Mouse (Mus musculus) lung, embryonic 16.5 days (tissue): ENCODE results near the gene Calcoco1. TPM values are rescaled to one million over a fixed set of nuclear protein-coding genes. Genes with fewer than 3 reads are reported as not detected.

Source experiments
- ATAC-seq: fragments of 200-750 bp; cut with Nextera tagmentation; 2 replicates; pipeline ENCODE4 v1.8.0; 2017; ENCODE audit warnings: low read depth, mild to moderate bottlenecking, moderate library complexity
- H3K27ac ChIP-seq: fragments of 300-500 bp; sonication (generic); 2 replicates; pipeline ENCODE4 v1.5.1; 2014; ENCODE audit warnings: mild to moderate bottlenecking, control low read depth, low read length
- H3K27me3 ChIP-seq: fragments of 300-500 bp; sonication (generic); 2 replicates; pipeline ENCODE4 v1.6.1; 2014; ENCODE audit warnings: low read depth, low read length, mixed read lengths; ENCODE audit not compliant: control insufficient read depth, insufficient read depth
- H3K36me3 ChIP-seq: fragments of 300-500 bp; sonication (generic); 2 replicates; pipeline ENCODE4 v1.6.1; 2014; ENCODE audit warnings: low read length; ENCODE audit not compliant: control insufficient read depth, insufficient read depth
- H3K4me1 ChIP-seq: fragments of 300-500 bp; sonication (generic); replicated peaks from 2 replicates; pipeline ENCODE4 v1.6.1; 2014; ENCODE audit warnings: low read length, mixed read lengths; ENCODE audit not compliant: control insufficient read depth, insufficient read depth
- H3K4me2 ChIP-seq: fragments of 300-500 bp; sonication (generic); 2 replicates; pipeline ENCODE4 v1.6.1; 2014; ENCODE audit warnings: low read depth, low read length, control low read depth
- H3K4me3 ChIP-seq: fragments of 300-500 bp; sonication (generic); 2 replicates; pipeline ENCODE4 v1.5.1; 2014; ENCODE audit warnings: mild to moderate bottlenecking, low read length, control low read depth
- H3K9ac ChIP-seq: fragments of 300-500 bp; sonication (generic); 2 replicates; pipeline ENCODE4 v1.6.1; 2014; ENCODE audit warnings: low read length, control low read depth
- H3K9me3 ChIP-seq: fragments of 300-500 bp; sonication (generic); 2 replicates; pipeline ENCODE4 v1.6.1; 2016; ENCODE audit warnings: low read length; ENCODE audit not compliant: control insufficient read depth
- WGBS: fragments of 180-500 bp; shearing (Covaris S2); extraction: QIAGEN DNeasy Blood & Tissue Kit; methylation state at CpG from one replicate; pipeline ENCODE4 v1.1.7; 2014; 5-methylcytosine and 5-hydroxymethylcytosine counted together
- polyA plus RNA-seq: library from polyadenylated mRNA; unstranded; fragments of >200 nt; fragmentation: Nextera tagmentation; extraction: Ambion mirVana; gene quantifications from 2 replicates; pipeline ENCODE4 v1.2.1, GENCODE M21; 2015

Calcoco1 gene
- polyA plus RNA-seq, 1 experiment from 2014 or later = 61.7 TPM

GRCm38 (mm10) chr15:102692321-102692804 is 29.6 kb downstream of the Calcoco1 start:
- peak overlapping the region; percentile 57 for H3K9ac ChIP-seq
- no peaks in the 10 kb centered on the region for H3K36me3 ChIP-seq
- ATAC-seq = peak; percentile 40; the same call in 1 of the 2 replicates
- peaks cover 17% of the 10 kb centered on the region for H3K4me1 ChIP-seq
- H3K27me3 ChIP-seq = peaks cover 62% of the 10 kb centered on the region
- 3% methylated on average over 26 of the region's 26 CpGs for WGBS
- peak overlapping the region; percentile 66 for H3K4me3 ChIP-seq
- no peak overlapping the region for H3K27ac ChIP-seq
- H3K9me3 ChIP-seq = no peaks in the 10 kb centered on the region
- peak overlapping the region; percentile 93 for H3K4me2 ChIP-seq

GRCm38 (mm10) chr15:102685791-102686190 is 36.2 kb downstream of the Calcoco1 start:
- WGBS = 23% methylated on average over 4 of the region's 4 CpGs
- H3K9me3 ChIP-seq = no peaks in the 10 kb centered on the region
- H3K27ac ChIP-seq = no peak overlapping the region
- H3K4me1 ChIP-seq = no peaks in the 10 kb centered on the region
- no peak for ATAC-seq
- no peaks in the 10 kb centered on the region for H3K36me3 ChIP-seq
- H3K9ac ChIP-seq = no peak overlapping the region
- no peak overlapping the region for H3K4me2 ChIP-seq
- H3K4me3 ChIP-seq = no peak overlapping the region
- peaks cover 12% of the 10 kb centered on the region for H3K27me3 ChIP-seq

- ATAC-seq = no peak
- WGBS = 17% methylated on average over 1 of the region's 1 CpGs
Measured at GRCm38 (mm10) chr15:102683670-102684069, 38.3 kb downstream of the Calcoco1 start.

GRCm38 (mm10) chr15:102676345-102676744 is 45.6 kb downstream of the Calcoco1 start:
- WGBS = 92% methylated on average over 2 of the region's 2 CpGs
- ATAC-seq = no peak

More at GRCm38 (mm10) chr15:102683670-102684069, 38.3 kb downstream of the Calcoco1 start:
- no peaks in the 10 kb centered on the region for H3K4me1 ChIP-seq
- no peaks in the 10 kb centered on the region for H3K36me3 ChIP-seq
- H3K4me2 ChIP-seq = no peak overlapping the region
- H3K9me3 ChIP-seq = no peaks in the 10 kb centered on the region
- H3K27me3 ChIP-seq = peaks cover 4% of the 10 kb centered on the region; the same call in 1 of the 2 replicates
- H3K9ac ChIP-seq = no peak overlapping the region
- H3K27ac ChIP-seq = no peak overlapping the region
- no peak overlapping the region for H3K4me3 ChIP-seq

GRCm38 (mm10) chr15:102673548-102673947 is 48.4 kb downstream of the Calcoco1 start:
- peak; percentile 53 for ATAC-seq
- Histone ChIP-seq H3K27me3 (no peaks in the 10 kb centered on the region), H3K4me3 (peak overlapping the region; percentile 40), H3K36me3 (no peaks in the 10 kb centered on the region; the same call in 1 of the 2 replicates), H3K27ac (peak overlapping the region; percentile 97), H3K9ac (peak overlapping the region; percentile 43; the same call in 1 of the 2 replicates), H3K9me3 (0 out of 2 replicates have a peak, but pooled peaks cover 2% of the 10 kb centered on the region), H3K4me1 (peaks cover 24% of the 10 kb centered on the region), H3K4me2 (peak overlapping the region; percentile 62)
- WGBS = 5% methylated on average over 10 of the region's 10 CpGs

More at GRCm38 (mm10) chr15:102676345-102676744, 45.6 kb downstream of the Calcoco1 start:
- no peak overlapping the region for H3K9ac ChIP-seq
- H3K4me3 ChIP-seq = no peak overlapping the region
- no peak overlapping the region for H3K4me2 ChIP-seq
- peaks cover 16% of the 10 kb centered on the region for H3K4me1 ChIP-seq
- H3K27ac ChIP-seq = no peak overlapping the region
- no peaks in the 10 kb centered on the region for H3K36me3 ChIP-seq
- no peaks in the 10 kb centered on the region for H3K27me3 ChIP-seq
- 0 out of 2 replicates have a peak, but pooled peaks cover 2% of the 10 kb centered on the region for H3K9me3 ChIP-seq

- 6% methylated on average over 37 of the region's 37 CpGs for WGBS
- H3K4me1 ChIP-seq = peaks cover 24% of the 10 kb centered on the region
Measured at GRCm38 (mm10) chr15:102672215-102673071, 49.5 kb downstream of the Calcoco1 start, which contains the start of gene Atp5g2. Atp5g2 (minus strand) TSS chr15:102672352.

GRCm38 (mm10) chr15:102671721-102672214 is 50.2 kb downstream of the Calcoco1 start:
- H3K27ac ChIP-seq = peak overlapping the region; percentile 97

More at GRCm38 (mm10) chr15:102672215-102673071, 49.5 kb downstream of the Calcoco1 start, which contains the start of gene Atp5g2:
- peak within 1 kb of the TSS; percentile 80 for H3K9ac ChIP-seq
- H3K36me3 ChIP-seq = no peaks in the 10 kb centered on the region; the same call in 1 of the 2 replicates
- no peak for ATAC-seq
- peak within 1 kb of the TSS; percentile 97 for H3K27ac ChIP-seq
- H3K27me3 ChIP-seq = no peaks in the 10 kb centered on the region
- H3K4me2 ChIP-seq = peak within 1 kb of the TSS; percentile 62
- 0 out of 2 replicates have a peak, but pooled peaks cover 2% of the 10 kb centered on the region for H3K9me3 ChIP-seq
- peak within 1 kb of the TSS; percentile 72 for H3K4me3 ChIP-seq

GRCm38 (mm10) chr15:102670767-102671575 is 51.0 kb downstream of the Calcoco1 start:
- Histone ChIP-seq H3K9ac (peak overlapping the region; percentile 94), H3K9me3 (no peaks in the 10 kb centered on the region), H3K27ac (peak overlapping the region; percentile 97), H3K36me3 (peaks cover 5% of the 10 kb centered on the region), H3K4me1 (peaks cover 24% of the 10 kb centered on the region), H3K4me2 (peak overlapping the region; percentile 82), H3K27me3 (no peaks in the 10 kb centered on the region), H3K4me3 (peak overlapping the region; percentile 72)
- ATAC-seq = peak; percentile 90
- under 1% methylated on average over 53 of the region's 53 CpGs for WGBS

More at GRCm38 (mm10) chr15:102671721-102672214, 50.2 kb downstream of the Calcoco1 start:
- Histone ChIP-seq H3K4me3 (peak overlapping the region; percentile 72), H3K4me1 (peaks cover 24% of the 10 kb centered on the region), H3K36me3 (peaks cover under 1% of the 10 kb centered on the region), H3K9ac (peak overlapping the region; percentile 80), H3K4me2 (peak overlapping the region; percentile 62), H3K27me3 (no peaks in the 10 kb centered on the region), H3K9me3 (0 out of 2 replicates have a peak, but pooled peaks cover 2% of the 10 kb centered on the region)
- under 1% methylated on average over 32 of the region's 34 CpGs for WGBS
- ATAC-seq = peak; percentile 84
